Mouse (Mus musculus): ENCODE data around the gene Hba-a1.

GRCm38 (mm10) chr11:32241391-32241790 is 41.9 kb upstream of the Hba-a1 start:
- TF ChIP-seq CTCF (IDR thresholded peaks at IDR 0.05; ENCODE audit: borderline replicate concordance, insufficient read depth, low read depth, low read length) (no peak), POLR2A (IDR thresholded peaks at IDR 0.05; ENCODE audit: borderline replicate concordance, insufficient read depth, low read length) (no peak)

Data from cerebellum, adult 2 months (tissue).